Mouse (Mus musculus): ENCODE measurements at regions not wholly inside any gene's neighbourhood (a gene's known extent, or its start where the extent isn't known, plus 50 kb on each side); places are given as distances from the start of the nearest gene placed in this dataset.

- DNase-seq (ENCODE audit: low spot score in 2 of 2): no peak
These were observed 95.8 kb downstream of the Btc start for GRCm38 (mm10) chr5:91307031-91307430.
